Mouse (Mus musculus) neural tube, embryonic 10.5 days (tissue): Measurements from ENCODE around the gene Dock9.
"Not testable (repeated sequence)": the region's sequence is repeated elsewhere in the genome, so short reads cannot be mapped to it uniquely, and the experiment has no call there.

Experiments used
- DNase-seq: peaks from one replicate; pipeline ENCODE4 v3.0.0-alpha.2; 2017; ENCODE audit warnings: low spot score; ENCODE audit errors: extremely low spot score

Gene Dock9

DNA sequence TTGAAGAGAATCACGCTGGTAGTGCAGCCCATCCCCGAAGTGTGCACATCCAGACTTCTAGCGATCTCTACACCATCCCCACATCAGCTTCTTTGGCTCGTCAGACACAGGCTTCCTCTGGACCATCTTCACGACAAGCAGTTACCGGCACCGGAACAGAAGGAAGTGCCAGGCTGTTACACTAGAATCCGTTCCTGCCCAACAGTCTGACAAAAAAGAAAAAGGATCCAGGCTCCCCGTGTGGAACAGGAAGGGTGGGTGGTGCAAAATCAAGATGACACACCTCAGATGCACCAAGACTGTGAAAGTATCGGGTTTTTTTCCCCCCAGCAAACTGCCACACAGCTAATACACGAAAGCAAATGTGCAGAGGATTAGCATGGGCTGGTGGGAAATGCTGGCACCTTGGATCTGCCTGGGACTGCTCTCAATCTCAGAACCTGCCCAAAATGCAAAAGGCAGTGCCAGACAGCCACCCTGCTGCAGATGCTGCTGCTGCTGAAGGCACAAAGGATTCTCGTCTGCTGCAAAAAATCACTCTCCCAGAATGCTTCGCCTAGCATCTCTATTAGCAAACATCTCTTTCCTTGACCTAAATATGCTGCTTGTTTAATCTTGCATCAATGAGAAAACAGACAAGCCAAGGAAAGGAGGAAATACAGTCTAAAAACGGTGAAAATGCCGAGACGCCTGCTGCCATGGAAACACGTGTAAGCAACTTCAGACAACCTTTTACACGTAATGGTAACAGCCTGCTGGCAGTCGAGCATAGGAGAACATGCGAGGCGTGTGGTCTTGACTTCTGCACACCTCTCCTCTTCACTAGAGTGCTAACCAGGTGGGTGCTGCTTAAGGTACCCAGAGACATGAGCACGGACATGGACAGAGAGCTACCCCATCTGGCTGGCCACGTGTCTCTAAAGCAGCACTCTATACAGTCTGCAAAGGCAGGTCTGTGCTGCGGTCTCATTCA lies 58.9 kb downstream of the Dock9 start:
- DNase-seq, result no peak

DNA sequence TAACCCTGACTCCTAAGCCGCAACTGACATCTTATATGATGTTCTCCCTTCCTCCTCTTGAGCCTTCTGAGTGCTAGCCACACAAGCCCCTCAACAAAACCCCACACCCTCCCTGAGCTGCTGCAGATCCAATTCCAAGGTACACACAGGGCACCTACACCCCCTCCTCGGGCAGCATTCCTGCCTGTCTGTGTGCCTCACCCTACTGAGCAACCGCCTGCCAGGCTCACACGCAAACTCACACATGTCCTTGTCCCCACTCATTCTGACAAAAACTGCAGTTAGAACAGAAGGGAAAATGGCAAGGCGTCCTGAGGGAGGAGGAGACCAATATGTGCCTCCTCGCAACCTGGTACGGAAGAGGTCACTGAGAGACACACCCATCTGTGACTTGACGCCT lies 60.4 kb downstream of the Dock9 start:
- no peak for DNase-seq

DNA sequence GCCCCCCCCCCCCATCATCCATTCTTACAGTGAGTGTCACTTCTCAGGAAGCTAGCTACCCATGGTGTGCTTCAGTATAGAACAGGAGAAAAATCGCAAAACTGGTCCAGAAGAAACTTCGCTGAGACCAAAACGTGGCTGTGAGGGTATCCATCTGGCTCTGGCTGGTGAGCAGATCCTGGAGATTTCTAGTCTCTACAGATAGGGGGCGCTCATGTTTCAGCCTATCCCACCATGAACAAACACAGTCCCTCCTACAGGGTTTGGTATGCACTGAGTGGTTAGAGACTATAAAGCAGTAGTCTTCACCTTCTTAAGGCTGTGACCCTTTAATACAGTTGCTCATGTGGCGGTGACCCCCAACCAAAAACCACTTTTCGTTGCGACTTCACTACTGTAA lies 62.0 kb downstream of the Dock9 start:
- no peak for DNase-seq

DNA sequence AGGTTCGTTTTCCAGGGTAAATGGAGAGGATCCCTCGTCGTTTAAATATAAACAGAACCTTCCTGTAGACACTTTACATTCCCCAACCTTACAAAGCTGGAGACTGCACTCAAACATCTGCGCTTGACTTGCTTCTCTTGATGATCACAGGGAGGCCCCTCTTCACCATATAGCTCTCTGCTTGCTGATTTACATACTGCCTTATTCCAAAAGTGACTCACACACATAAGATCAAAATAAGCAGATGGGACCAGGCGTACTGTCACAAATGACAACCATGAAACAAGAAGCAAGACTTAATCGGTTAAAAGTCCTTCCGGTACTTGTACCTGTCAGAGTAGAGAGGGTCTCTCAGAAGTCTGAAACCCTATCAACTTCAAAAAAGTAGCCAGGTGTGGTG lies 63.4 kb downstream of the Dock9 start:
- DNase-seq, result no peak

DNA sequence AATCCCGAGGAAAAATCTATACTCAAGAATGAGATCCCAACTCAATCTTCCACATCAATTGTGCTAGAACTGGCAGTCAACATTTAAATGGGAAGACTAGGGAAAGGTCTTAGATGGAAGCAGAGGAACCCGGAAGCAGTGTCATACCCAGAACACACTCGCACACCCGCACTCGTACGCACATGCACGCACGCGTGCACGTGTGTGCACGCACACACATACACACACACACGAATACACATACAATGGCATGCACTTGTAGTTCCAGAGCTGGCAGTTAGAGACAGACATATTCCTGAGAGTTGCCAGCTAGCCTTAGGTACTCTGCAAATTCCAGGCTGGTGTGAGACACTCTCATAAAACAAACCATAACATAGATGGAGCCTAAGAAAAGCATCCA lies 63.9 kb downstream of the Dock9 start:
- no peak for DNase-seq

DNA sequence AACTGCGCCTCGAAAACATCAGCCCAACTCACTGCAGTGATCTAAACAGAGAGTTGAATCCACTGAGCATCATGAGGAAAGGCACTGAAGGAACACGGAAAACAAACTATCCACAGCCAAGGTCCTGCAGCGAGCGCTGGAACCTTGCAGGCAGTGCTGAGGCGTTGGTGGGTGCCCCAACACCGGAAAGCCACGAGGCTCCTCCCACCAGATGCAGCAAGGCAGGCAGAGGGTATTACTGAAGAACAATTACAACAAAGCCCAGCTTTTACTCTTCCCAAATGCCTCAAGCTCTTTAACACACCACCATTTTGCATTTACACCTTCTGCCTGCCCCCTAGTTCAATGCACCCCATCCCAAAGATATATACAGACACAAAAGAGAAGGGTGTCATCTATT lies 65.4 kb downstream of the Dock9 start:
- no peak for DNase-seq

DNA sequence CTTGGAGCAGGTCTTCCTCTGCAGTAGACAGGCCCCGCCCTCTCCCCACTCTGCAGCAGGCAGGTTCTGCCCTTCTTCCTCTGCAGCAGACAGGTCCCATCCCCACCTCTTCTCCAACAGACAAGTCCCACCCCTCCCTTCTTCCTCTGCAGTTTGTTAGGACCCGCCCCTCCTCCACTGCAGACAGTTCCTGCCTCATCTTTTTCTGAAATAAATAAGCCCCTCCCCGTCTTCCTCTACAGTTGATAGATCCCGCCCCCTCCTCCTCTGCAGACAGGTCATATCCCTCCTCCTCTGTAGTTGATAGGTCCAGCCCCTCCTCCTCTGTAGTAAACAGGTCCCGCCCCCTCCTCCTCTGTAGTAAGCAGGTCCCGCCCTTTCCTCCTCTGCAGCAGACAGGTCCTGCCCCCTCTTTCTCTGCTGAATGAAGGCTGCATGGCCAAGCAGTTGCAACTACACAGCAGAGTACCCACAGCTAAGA lies 65.9 kb downstream of the Dock9 start:
- peak; percentile 23 for DNase-seq

DNA sequence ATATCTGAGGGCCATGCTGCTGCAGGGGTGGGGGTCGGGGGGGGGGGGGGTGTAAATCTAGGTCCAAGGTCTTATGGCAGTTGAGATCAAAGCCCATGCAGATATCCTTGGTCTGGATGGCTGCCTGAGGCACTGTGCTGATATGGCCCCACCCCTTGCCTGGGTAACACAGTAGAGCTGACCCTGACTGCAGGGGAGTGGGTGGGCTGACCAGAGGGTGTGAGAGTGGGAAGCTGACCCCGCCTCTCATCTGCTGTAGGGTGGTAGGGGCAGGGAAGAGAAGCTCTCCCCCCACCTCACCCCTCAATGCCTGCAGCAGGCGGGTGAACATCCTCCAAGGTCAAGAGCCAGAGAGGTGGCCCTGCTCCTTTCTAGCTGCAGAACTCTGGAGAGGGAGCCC lies 66.7 kb downstream of the Dock9 start:
- no peak for DNase-seq

DNA sequence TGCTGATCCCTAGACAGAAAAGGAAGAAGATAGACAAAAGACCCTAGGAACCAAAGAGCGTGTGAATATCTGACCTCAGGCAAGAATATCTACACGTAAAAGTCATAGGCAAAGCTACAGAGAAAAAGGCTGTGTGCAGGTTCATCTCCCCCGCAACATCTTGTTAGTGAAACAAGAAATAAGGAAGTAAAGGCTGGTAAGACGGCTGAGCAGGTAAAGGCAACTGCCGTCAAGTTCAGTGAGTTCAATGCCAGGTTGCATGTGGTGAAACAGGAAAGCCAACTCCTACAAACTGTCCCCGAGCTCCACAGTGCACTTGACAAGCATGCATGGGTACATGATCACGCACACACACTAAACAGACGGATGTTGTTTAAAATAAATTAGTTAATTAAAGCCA lies 69.6 kb downstream of the Dock9 start:
- DNase-seq, result no peak

DNA sequence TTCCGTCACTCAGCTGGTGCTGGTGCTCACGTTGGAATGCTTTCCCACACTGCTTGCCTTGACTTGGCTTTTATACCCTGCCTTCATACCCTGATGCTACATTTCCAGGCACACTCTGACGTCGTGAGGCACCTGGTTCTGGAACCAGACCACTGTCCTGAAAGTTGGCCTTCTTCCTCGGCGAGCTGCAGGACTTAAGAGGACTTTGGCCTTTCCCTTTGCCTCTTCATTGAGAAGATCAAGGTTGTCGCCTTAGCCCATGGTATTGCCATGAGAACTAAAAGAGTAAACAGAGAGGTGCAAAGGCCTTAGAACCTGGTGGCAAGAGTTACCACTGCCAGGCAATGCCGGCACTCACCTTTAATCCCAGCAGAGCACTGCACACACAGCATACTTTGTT lies 73.1 kb downstream of the Dock9 start:
- DNase-seq, result no peak

DNA sequence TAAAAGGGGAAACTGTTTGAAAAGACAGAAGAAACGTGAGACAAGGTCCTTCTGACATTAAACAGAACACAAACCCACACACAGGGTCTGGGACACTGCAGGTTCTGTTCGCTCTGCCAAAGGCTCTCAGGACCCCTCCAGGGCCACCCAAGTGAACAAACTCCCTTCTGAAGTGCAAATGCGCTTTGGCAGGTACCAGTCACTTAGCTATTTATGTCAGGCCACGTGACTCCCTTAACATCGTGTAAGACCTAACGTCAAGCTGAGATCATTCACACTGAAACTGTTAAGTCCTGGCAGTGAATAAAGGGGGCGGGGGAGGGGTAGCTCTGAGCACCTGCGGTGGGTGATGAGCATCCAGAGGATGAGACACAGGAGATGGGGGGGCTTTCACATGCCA lies 74.9 kb downstream of the Dock9 start:
- DNase-seq, result no peak

DNA sequence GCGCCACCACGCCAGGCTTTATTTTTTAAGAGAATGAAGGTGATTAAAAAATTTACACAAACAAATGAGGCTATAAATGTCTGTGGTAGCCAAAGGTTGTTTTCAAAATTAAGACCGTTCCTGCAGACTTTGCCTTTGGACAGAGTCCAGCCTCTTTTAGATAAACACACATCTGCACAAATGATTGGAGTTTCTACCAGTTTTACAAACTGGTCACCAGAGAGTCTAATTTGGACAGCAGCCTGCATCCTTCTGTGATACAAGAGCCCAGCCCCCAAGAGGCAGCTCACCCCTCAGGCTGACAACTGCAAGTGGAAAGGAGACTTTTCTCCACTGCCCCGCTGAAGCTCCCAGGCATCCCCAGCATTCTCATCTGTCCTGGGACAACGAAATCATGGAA lies 76.2 kb downstream of the Dock9 start:
- no peak for DNase-seq

DNA sequence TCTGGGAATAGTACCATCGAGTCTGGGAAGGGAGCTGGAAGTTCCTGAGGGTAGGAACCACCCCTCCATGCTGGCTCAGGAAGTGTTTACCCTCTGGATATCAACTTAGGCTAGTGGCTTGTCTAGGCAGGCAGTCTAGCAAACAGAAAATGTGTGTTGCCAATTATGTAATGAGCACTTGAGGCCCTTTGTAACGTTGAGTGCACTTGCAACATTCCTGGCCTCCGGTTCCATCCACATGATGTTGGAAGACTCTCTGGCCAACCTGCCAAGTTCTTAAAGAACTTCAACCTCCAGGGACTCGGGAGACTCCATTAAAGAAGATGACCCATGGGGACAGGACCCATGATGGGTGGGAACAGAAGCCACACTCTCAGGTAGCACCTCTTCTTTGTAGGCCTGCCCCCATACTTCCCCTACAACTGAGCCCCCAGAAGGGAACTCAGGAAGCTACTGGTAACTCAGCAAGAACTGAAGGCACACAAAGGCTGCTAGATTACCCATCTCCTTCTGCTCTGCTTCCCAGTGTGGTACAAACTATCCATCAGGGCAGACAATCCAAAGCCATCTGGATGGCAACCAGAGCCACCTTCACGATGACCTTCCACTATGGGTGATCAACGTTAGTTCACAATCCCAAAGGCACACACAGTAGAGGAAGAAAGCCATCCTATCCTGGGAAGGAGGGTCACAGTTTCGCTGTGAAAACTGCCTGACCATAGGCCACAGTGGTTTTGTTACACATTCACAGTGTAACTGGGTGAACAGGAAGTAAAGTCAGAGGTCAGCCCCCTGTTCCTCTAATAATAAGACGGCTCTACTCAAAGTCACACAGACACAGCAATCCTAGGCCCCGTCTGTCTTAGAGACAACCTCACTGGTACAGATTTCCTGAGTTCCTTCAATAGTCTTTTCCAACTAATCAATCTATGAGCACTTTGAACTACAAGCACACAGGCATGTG lies 77.7 kb downstream of the Dock9 start:
- DNase-seq, result no peak

DNA sequence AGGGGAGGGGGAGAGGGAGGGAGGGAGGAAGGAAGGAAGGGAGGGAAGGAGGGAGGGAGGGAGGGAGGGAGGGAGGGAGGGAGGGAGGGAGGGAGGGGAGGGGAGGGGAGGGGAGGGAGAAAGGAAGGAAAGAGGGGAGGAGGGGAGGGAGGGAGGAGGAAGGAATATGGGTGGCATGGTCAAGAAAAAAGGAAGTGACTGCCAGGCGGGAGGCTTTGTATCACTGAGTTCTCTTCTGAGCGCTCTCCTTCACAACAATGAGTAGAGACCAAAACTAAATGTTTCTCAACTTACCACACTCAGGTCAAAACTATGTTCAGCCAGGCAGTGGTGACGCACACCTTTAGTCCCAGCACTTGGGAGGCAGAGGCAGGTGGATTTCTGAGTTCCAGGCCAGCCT lies 82.8 kb downstream of the Dock9 start:
- not testable (repeated sequence) for DNase-seq

DNA sequence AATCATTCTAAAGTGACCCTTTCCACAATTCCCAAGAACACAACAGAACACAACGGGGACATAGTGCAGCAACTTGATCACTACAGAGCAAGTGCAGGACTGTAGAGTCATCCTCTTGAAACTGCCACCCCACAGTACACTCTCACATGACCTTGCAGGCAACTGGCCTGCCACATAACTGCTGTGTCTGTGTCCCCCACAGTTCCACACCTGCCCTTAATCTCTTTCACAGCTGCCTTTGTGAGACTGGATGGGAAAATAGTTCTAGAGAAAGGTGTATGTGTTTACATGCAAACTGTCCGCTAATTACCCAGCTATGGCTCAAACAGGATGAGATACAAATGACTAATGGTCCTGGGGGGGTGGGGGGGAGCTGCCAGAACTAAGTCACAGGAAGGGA lies 83.4 kb downstream of the Dock9 start:
- no peak for DNase-seq

DNA sequence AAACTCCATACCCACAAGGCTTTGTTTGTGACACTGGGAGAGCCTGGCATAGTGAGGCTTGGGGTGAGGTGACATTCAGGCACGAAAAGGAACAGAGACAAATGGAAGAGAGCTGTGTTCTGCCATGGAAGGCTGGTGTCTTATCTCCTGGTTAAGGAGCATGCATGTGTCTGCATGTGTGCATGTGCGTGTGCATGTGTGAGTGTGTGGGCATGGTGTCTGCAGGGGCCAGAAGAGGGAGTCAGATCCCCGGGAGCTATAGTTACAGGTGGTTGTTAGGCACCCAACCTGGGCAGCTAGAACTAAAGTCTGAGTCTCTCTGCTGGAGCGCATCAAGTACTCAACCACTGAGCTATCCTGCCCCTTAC lies 83.8 kb downstream of the Dock9 start:
- DNase-seq, result no peak

DNA sequence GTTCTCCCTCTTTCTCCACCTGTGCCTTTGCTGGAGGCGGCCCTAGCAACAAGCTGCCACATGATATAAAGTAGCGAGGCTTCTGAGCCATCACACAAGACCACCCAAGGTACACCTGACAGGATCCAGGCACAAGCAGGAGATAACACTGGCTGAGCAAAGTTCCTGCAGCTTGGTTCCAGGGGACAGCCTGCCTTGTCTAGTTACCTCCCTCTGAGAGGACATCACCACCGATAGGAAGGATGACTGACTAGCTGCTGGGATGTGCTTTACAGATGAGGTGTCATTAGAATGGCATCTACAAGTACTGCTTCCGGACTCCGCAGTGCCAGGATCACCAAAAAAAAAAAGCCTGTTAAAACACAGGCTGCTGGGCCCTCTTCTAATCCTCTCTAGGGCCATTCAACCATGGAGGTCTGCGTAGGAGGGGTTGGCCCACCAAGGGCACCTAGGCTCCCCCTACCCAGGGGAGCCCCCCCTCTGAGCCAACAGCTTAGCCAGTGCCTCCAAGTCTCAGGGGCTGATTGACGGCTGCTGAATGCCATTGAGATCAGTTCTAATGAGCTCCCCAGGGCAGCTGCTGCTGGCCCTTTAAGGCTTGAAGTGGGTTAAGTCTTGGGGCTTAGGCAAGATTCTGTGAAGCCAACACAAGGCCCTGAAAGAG lies 84.3 kb downstream of the Dock9 start:
- no peak for DNase-seq

DNA sequence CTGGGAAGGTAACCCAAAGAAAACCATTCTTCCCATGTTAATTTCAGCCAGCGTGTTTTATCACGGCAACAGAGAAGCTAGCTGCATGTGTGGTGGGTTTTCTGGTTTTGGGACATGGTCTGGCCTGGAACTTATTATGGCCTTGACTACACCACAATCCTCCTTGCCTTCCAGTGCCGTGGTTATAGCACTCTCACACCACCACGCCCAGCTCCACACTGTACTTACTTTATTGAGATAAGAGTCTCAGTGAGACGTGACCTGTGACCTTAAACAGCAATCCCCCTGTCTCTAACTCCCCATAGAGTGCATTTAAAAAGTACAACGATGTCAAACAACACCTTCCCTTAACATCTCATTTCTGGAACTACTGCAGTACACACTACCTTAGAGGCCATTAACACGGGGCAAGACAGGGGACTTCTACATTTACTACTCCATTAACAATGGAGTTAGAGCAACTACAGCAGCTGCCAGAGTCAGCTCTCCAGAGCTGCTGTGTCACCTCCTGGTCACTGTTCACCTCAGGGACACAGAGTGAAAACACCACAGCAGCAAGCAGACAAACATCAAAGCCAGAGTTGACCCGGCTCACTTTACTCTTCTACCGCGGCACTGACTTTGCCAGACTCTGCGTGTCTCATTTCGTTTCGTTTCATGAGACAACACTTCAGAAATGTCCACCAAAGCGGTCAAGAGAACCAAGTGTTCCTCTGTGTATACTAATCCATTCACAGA lies 86.4 kb downstream of the Dock9 start:
- DNase-seq, result no peak

DNA sequence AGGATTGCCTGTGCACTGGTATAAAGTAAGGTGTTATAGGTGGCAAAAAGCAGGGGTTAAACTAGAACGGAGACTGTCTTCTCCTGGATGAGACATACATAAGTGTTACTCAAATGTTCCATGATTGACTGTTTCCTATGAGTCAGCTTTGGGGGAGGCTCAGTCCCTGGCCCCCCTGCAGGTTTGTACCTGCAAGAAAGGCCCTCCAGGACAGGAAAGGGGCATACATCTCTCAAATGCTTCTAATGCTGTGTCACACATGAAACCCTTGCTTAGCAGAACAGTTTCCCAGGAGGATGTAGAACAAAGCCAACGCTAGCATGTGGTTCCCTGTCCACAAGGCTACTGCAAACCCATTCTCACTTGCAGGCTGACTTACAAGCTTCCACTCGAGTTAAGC lies 87.5 kb downstream of the Dock9 start:
- no peak for DNase-seq

DNA sequence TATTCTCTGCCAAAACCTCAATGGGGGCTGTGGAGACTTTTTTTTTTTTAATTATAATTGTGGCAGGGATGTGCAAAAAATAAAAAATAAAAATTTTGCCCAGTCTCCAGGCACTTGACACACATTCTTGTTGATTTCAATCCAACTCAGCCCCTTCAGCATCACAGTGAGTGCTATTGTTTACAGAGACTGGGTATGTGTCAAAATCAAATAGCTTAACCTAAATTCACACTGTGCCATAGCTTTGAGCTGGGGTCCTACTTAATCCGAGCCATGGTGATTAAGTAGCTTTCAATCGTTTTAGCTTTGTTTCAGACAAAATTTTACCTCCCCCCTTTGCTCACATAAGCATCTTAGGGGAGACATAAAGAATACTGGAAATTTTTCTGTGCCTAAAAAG lies 89.4 kb downstream of the Dock9 start:
- no peak for DNase-seq

DNA sequence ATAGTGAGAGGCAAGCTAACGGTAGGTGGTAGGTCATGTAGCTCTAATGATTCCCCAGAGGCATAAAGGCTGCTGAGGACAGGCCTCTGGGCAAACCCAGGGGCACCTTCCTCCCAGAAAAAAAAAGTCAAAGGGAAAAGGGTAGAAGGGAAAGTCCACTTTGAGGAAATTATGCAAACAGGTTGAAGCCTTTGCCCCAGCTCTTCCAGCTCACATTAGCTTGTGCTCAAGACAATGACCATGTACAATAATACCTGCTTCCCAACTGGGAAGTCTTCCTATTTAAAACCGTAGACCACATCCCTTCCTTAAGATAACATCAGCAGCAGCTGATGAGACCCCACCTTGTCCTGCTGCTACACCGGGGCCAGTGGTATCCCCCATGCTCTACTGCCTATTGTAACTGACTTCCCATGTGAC lies 91.1 kb downstream of the Dock9 start:
- no peak for DNase-seq
